In the genomic region with DNA sequence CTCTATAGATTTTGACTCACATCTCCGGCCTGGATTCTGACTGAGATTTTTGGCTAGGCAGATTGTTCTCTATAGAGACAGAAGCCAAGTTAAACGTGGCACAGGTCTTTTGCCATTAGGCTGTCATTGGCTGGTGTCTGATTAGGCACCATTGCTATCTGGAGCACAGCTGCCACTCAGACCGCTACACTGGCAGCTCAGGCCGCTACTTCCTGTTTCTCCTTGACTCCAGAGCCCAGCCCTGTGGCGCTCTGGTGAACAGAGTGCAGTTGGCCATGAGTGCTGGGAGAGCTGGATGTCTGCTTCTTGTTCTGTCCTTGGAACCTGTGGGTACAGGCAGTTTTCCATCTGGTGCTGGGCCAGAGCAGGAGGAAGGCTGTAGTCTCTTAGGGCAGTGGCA, we compare ENCODE assay signal across 8 mouse cellular contexts. TPM values are rescaled to one million over a fixed set of nuclear protein-coding genes. Genes with fewer than 3 reads are reported as not detected.
A peak's percentile ranks its signal among the peaks of the same experiment; 100 is the strongest.
DNase-seq lines count a peak whose midpoint lies in the region; ATAC-seq lines count a peak whose summit lies in the region.

No protein-coding gene starts in this region.

- H3K4me1 ChIP-seq in heart, embryonic 15.5 days (replicated peaks) = peaks cover 16% of the 10 kb centered on the region

- H3K9ac ChIP-seq in heart, embryonic 15.5 days = no peak overlapping the region

- no peak overlapping the region for H3K4me2 ChIP-seq in heart, embryonic 15.5 days

- DNase-seq in layer of hippocampus, postnatal 14 days (ENCODE audit: low spot score in 2 of 2) = peak; percentile 50 to 64
- DNase-seq in layer of hippocampus, adult 11-12 months (ENCODE audit: low spot score) = no peak
- peak; percentile 86 to 93 for DNase-seq in adrenal gland, adult (ENCODE audit: inconsistent age in 2 of 2, low spot score in 1 of 2)
- DNase-seq in cerebellum, postnatal 25 days = peak; percentile 87 to 88
- DNase-seq in embryo, embryonic 9.5 days (ENCODE audit: extremely low spot score) = no peak
- DNase-seq in kidney, postnatal 4 days = no peak

- H3K36me3 ChIP-seq in heart, embryonic 15.5 days = peaks cover 7% of the 10 kb centered on the region; the same call in 1 of the 2 replicates

- 37% methylated on average over 5 of the region's 5 CpGs for whole genome bisulfite sequencing in heart, embryonic 15.5 days

- no peaks in the 10 kb centered on the region for H3K9me3 ChIP-seq in heart, embryonic 15.5 days (replicated peaks)

- no peak overlapping the region for H3K4me3 ChIP-seq in heart, embryonic 15.5 days

- peak; percentile 85 for ATAC-seq in heart, embryonic 15.5 days (replicated peaks; ENCODE audit: insufficient number of reproducible peaks, insufficient read depth, low FRiP score, low read depth)
- ATAC-seq in megakaryocyte progenitor cell, adult 5-6 weeks (replicated peaks; ENCODE audit: poor library complexity) = peak; percentile 95

- H3K27ac ChIP-seq in heart, embryonic 15.5 days = peak overlapping the region; percentile 86

- no peaks in the 10 kb centered on the region for H3K27me3 ChIP-seq in heart, embryonic 15.5 days

RNA-seq across cellular contexts. Expression of gene Hbp1, which starts 33.1 kb away (rescaled TPM):
- total RNA-seq in layer of hippocampus, postnatal 14 days (2021) = 10 to 100 TPM; 24.9 to 29.7 TPM
- polyA plus RNA-seq in heart, embryonic 15.5 days (2015; fragmentation: Nextera tagmentation; extraction: Ambion mirVana) = 93.5 and 100 TPM in 2 replicates
- total RNA-seq in megakaryocyte progenitor cell, adult 5-6 weeks (2015) = 48.7 and 52.9 TPM in 2 replicates
- 43.6 and 46.8 TPM in 2 replicates for total RNA-seq in megakaryocyte progenitor cell, adult 5-6 weeks (2017)

Comparison
In these comparisons a context has a peak if more than half of its experiments do, and no peak if none do; other contexts are left out.
1. DNase-seq: peak in layer of hippocampus, postnatal 14 days (2 of 2), adrenal gland, adult (2 of 2) and cerebellum, postnatal 25 days (2 of 2); none in layer of hippocampus, adult 11-12 months (single experiment), embryo, embryonic 9.5 days (single experiment) and kidney, postnatal 4 days (0 of 2).